Comparison of ENCODE assay signal across 8 mouse cellular contexts in the genomic region with DNA sequence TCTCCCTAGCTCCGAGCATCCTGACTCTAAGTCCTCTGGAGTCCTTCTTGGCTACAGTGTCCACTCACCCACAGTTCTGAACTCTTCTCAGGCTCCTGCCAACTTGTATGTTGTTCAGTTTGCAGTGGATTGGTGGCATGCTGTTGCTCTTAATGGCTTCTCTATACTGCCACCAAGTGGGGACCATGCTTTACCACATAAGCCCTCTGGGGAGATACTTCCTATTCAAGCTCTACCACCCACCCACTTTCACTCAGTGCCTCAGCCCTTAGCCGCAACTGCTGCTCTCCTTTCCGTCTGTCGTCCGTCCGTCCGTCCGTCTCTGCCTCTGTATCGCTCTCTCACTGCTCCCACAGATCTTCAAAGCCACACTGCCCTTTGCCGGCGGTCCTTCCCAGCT. TPM values are rescaled to one million over a fixed set of nuclear protein-coding genes. Genes with fewer than 3 reads are reported as not detected.
DNase-seq lines count a peak whose midpoint lies in the region; ATAC-seq and TF ChIP-seq lines count a peak whose summit lies in the region.

No protein-coding gene starts in this region.

- DNase-seq in 416B (ENCODE audit: low read depth) (peak; percentile 88), NIH3T3 (ENCODE audit: low read depth) (peak; percentile 85)
- peak; percentile 87 for DNase-seq in embryo, embryonic 10 days (ENCODE audit: low spot score)
- peak in 1 of 2 experiments; percentile 61 for DNase-seq in heart, adult 2 months
- peak; percentile 57 for DNase-seq in kidney, adult 11 months
- peak; percentile 93 for DNase-seq in splenic B cell, adult 2 months (ENCODE audit: low read depth, low spot score)

- TF ChIP-seq EP300 in heart, adult 2 months (IDR thresholded peaks at IDR 0.05; ENCODE audit: insufficient read depth, low read depth, low read length), result no peak

- no peak overlapping the region for H3K4me3 ChIP-seq in heart, adult 2 months
- peak overlapping the region; percentile 7; the same call in 1 of the 2 replicates for H3K4me3 ChIP-seq in limb, embryonic 15.5 days
- H3K4me3 ChIP-seq in midbrain, embryonic 15.5 days, result no peak overlapping the region

- peak overlapping the region; percentile 33; the same call in 1 of the 2 replicates for H3K4me2 ChIP-seq in limb, embryonic 15.5 days
- peak overlapping the region; percentile 33 for H3K4me2 ChIP-seq in midbrain, embryonic 15.5 days

- no peaks in the 10 kb centered on the region; the same call in 1 of the 2 replicates for H3K4me1 ChIP-seq in heart, adult 2 months (ENCODE audit: control insufficient read depth, insufficient read depth, low read length)
- H3K4me1 ChIP-seq in limb, embryonic 15.5 days, result peaks cover 4% of the 10 kb centered on the region; the same call in 1 of the 2 replicates
- H3K4me1 ChIP-seq in midbrain, embryonic 15.5 days, result no peaks in the 10 kb centered on the region

- H3K27me3 ChIP-seq in heart, adult 2 months (ENCODE audit: control insufficient read depth, insufficient read depth, low read length), result no peaks in the 10 kb centered on the region
- no peaks in the 10 kb centered on the region for H3K27me3 ChIP-seq in limb, embryonic 15.5 days
- H3K27me3 ChIP-seq in midbrain, embryonic 15.5 days (replicated peaks), result no peaks in the 10 kb centered on the region
- H3K27me3 ChIP-seq in splenic B cell, adult 2 months (ENCODE audit: control insufficient read depth, insufficient read depth, low read length, poor library complexity, severe bottlenecking), result no peaks in the 10 kb centered on the region

- H3K36me3 ChIP-seq in heart, adult 2 months (ENCODE audit: control insufficient read depth, insufficient read depth, low read length), result no peaks in the 10 kb centered on the region
- no peaks in the 10 kb centered on the region for H3K36me3 ChIP-seq in limb, embryonic 15.5 days
- H3K36me3 ChIP-seq in midbrain, embryonic 15.5 days (replicated peaks), result no peaks in the 10 kb centered on the region
- no peaks in the 10 kb centered on the region for H3K36me3 ChIP-seq in splenic B cell, adult 2 months (ENCODE audit: control insufficient read depth, insufficient read depth, low read length, poor library complexity, severe bottlenecking)

- no peak for ATAC-seq in limb, embryonic 15.5 days (ENCODE audit: insufficient number of reproducible peaks, low FRiP score, low TSS enrichment, low read depth)
- no peak for ATAC-seq in midbrain, embryonic 15.5 days (replicated peaks)

- H3K79me2 ChIP-seq in heart, adult 2 months (replicated peaks; ENCODE audit: control insufficient read depth, insufficient read depth, low read length), result no peaks in the 10 kb centered on the region

- WGBS in heart, adult 2 months, result 12% methylated on average over 11 of the region's 11 CpGs
- 20% methylated on average over 11 of the region's 11 CpGs for WGBS in limb, embryonic 15.5 days
- 22% methylated on average over 11 of the region's 11 CpGs for WGBS in midbrain, embryonic 15.5 days

- TF ChIP-seq POLR2A in heart, adult 2 months (IDR thresholded peaks at IDR 0.05; ENCODE audit: insufficient read depth, low read depth, low read length), result no peak

- intact Hi-C loops in heart, adult 2 months (cut with DNase I), result loop anchor here (2.0 to 5.0 kb wide), 4 partner anchors 43 to 193 kb away; no protein-coding TSS in a partner anchor

- peak; percentile 78 for TF ChIP-seq CTCF in heart, adult 2 months (IDR thresholded peaks at IDR 0.05)

- no peak overlapping the region for H3K27ac ChIP-seq in heart, adult 2 months
- H3K27ac ChIP-seq in limb, embryonic 15.5 days, result no peak overlapping the region
- H3K27ac ChIP-seq in midbrain, embryonic 15.5 days, result no peak overlapping the region

- H3K9me3 ChIP-seq in limb, embryonic 15.5 days, result no peaks in the 10 kb centered on the region
- H3K9me3 ChIP-seq in midbrain, embryonic 15.5 days, result no peaks in the 10 kb centered on the region

- peak overlapping the region; percentile 44; the same call in 1 of the 2 replicates for H3K9ac ChIP-seq in heart, adult 2 months (ENCODE audit: low read depth, low read length)
- H3K9ac ChIP-seq in limb, embryonic 15.5 days, result no peak overlapping the region
- peak overlapping the region; percentile 16; the same call in 1 of the 2 replicates for H3K9ac ChIP-seq in midbrain, embryonic 15.5 days

RNA-seq across cellular contexts. Expression of gene Ttc25, which starts 10.2 kb away (rescaled TPM):
- total RNA-seq in heart, adult 2 months (2021), result under 1 TPM in 1 of 2 experiments, not detected in 1; 0.18 TPM
- 0.18 and 0.37 TPM in 2 replicates for polyA plus RNA-seq in heart, adult 2 months (2012; rRNA removed)
- polyA plus RNA-seq in limb, embryonic 15.5 days (2015; fragmentation: Nextera tagmentation; extraction: Ambion mirVana), result 0.19 and 0.56 TPM in 2 replicates
- 1.8 and 2.4 TPM in 2 replicates for polyA plus RNA-seq in midbrain, embryonic 15.5 days (2015; fragmentation: Nextera tagmentation; extraction: Ambion mirVana)

RNA-seq across cellular contexts. Expression of gene Cnp, which starts 19.1 kb away (rescaled TPM):
- 1 to 10 TPM; 5.6 to 7.6 TPM for total RNA-seq in heart, adult 2 months (2021)
- polyA plus RNA-seq in heart, adult 2 months (2012; rRNA removed), result 9.5 and 11.4 TPM in 2 replicates
- 25.1 and 30.5 TPM in 2 replicates for polyA plus RNA-seq in limb, embryonic 15.5 days (2015; fragmentation: Nextera tagmentation; extraction: Ambion mirVana)
- 38.3 and 40.0 TPM in 2 replicates for polyA plus RNA-seq in midbrain, embryonic 15.5 days (2015; fragmentation: Nextera tagmentation; extraction: Ambion mirVana)

RNA-seq across cellular contexts. Expression of gene Acly, which starts 27.8 kb away (rescaled TPM):
- 10 to 100 TPM; 25.5 to 34.6 TPM for total RNA-seq in heart, adult 2 months (2021)
- 66.5 and 74.7 TPM in 2 replicates for polyA plus RNA-seq in heart, adult 2 months (2012; rRNA removed)
- 181 and 189 TPM in 2 replicates for polyA plus RNA-seq in limb, embryonic 15.5 days (2015; fragmentation: Nextera tagmentation; extraction: Ambion mirVana)
- polyA plus RNA-seq in midbrain, embryonic 15.5 days (2015; fragmentation: Nextera tagmentation; extraction: Ambion mirVana), result 225 and 227 TPM in 2 replicates
